Mouse (Mus musculus) hindbrain, embryonic 10.5 days (tissue): ENCODE results near the gene Fxr2. TPM values are rescaled to one million over a fixed set of nuclear protein-coding genes. Genes with fewer than 3 reads are reported as not detected.
"Not testable (repeated sequence)": the region's sequence is repeated elsewhere in the genome, so short reads cannot be mapped to it uniquely, and the experiment has no call there.

ENCODE experiments used
- DNase-seq: peaks from one replicate; pipeline ENCODE4 v3.0.0-alpha.2; 2017; ENCODE audit warnings: low spot score
- H3K27ac ChIP-seq: fragments of 300-500 bp; sonication (generic); 2 replicates; pipeline ENCODE4 v1.5.1; 2016; ENCODE audit warnings: mild to moderate bottlenecking, moderate library complexity
- H3K27me3 ChIP-seq: fragments of 300-500 bp; sonication (generic); 2 replicates; pipeline ENCODE4 v1.6.1; 2016; ENCODE audit warnings: mild to moderate bottlenecking; ENCODE audit not compliant: poor library complexity, insufficient read depth, severe bottlenecking
- H3K36me3 ChIP-seq: fragments of 300-500 bp; sonication (generic); 2 replicates; pipeline ENCODE4 v1.6.1; 2016; ENCODE audit warnings: mild to moderate bottlenecking, moderate library complexity
- H3K4me1 ChIP-seq: fragments of 300-500 bp; sonication (generic); replicated peaks from 2 replicates; pipeline ENCODE4 v1.6.1; 2016; ENCODE audit warnings: mild to moderate bottlenecking
- H3K4me3 ChIP-seq: fragments of 300-500 bp; sonication (generic); 2 replicates; pipeline ENCODE4 v1.5.1; 2016; ENCODE audit warnings: mild to moderate bottlenecking, moderate library complexity
- H3K9me3 ChIP-seq: fragments of 300-500 bp; sonication (generic); 2 replicates; pipeline ENCODE4 v1.6.1; 2016; ENCODE audit warnings: mild to moderate bottlenecking, moderate library complexity
- WGBS: fragments of 180-500 bp; shearing (Covaris S2); methylation state at CpG from one replicate; pipeline ENCODE4 v1.1.7; 2016; 5-methylcytosine and 5-hydroxymethylcytosine counted together
- microRNA counts: library from miRNA; unstranded; fragments of <30 nt; microRNA quantifications from one replicate; lab custom pipeline; 2017
- polyA plus RNA-seq: library from polyadenylated mRNA; unstranded; fragments of >200 nt; fragmentation: Nextera tagmentation; extraction: Ambion mirVana; gene quantifications from 2 replicates; pipeline ENCODE4 v1.2.1, GENCODE M21; 2016

Fxr2 gene
- polyA plus RNA-seq, 1 experiment from 2014 or later = 47.4 TPM

GRCm38 (mm10) chr11:69695361-69696181, 62.8 kb downstream of the Fxr2 start, which contains the start of the genes Tnfsf12 and Tnfsfm13:
Gene Tnfsf12, minus strand, starts transcription at chr11:69695849.
Gene Tnfsfm13, minus strand, starts transcription at chr11:69696098.
- H3K27ac ChIP-seq = peak within 1 kb of the TSS; percentile 89
- no peaks in the 10 kb centered on the region for H3K9me3 ChIP-seq
- H3K27me3 ChIP-seq = 0 out of 2 replicates have a peak, but pooled peaks cover 9% of the 10 kb centered on the region
- H3K4me3 ChIP-seq = peak within 1 kb of the TSS; percentile 59
- peak; percentile 60 for DNase-seq
- peaks cover 18% of the 10 kb centered on the region for H3K4me1 ChIP-seq
- H3K36me3 ChIP-seq = no peaks in the 10 kb centered on the region
- 1% methylated on average over 40 of the region's 41 CpGs for WGBS

GRCm38 (mm10) chr11:69697396-69697795, 64.6 kb downstream of the Fxr2 start:
- 0 out of 2 replicates have a peak, but pooled peaks cover 9% of the 10 kb centered on the region for H3K27me3 ChIP-seq
- 89% methylated on average over 3 of the region's 3 CpGs for WGBS
- H3K9me3 ChIP-seq = no peaks in the 10 kb centered on the region

GRCm38 (mm10) chr11:69698574-69698973, 65.8 kb downstream of the Fxr2 start:
- DNase-seq = no peak
- 0 out of 2 replicates have a peak, but pooled peaks cover 9% of the 10 kb centered on the region for H3K27me3 ChIP-seq
- 73% methylated on average over 5 of the region's 5 CpGs for whole genome bisulfite sequencing
- H3K36me3 ChIP-seq = no peaks in the 10 kb centered on the region
- H3K27ac ChIP-seq = no peak overlapping the region
- H3K4me1 ChIP-seq = peaks cover 13% of the 10 kb centered on the region
- no peak overlapping the region for H3K4me3 ChIP-seq
- no peaks in the 10 kb centered on the region for H3K9me3 ChIP-seq

More at GRCm38 (mm10) chr11:69697396-69697795, 64.6 kb downstream of the Fxr2 start:
- Histone ChIP-seq H3K4me3 (no peak overlapping the region), H3K4me1 (peaks cover 18% of the 10 kb centered on the region), H3K27ac (no peak overlapping the region), H3K36me3 (no peaks in the 10 kb centered on the region)
- no peak for DNase-seq

- Histone ChIP-seq H3K4me1 (peaks cover 13% of the 10 kb centered on the region), H3K9me3 (no peaks in the 10 kb centered on the region), H3K36me3 (no peaks in the 10 kb centered on the region), H3K27ac (no peak overlapping the region), H3K4me3 (no peak overlapping the region), H3K27me3 (0 out of 2 replicates have a peak, but pooled peaks cover 9% of the 10 kb centered on the region)
- 75% methylated on average over 1 of the region's 1 CpGs for WGBS
- DNase-seq = no peak
Measured at GRCm38 (mm10) chr11:69699595-69699994, 66.8 kb downstream of the Fxr2 start.

- H3K27me3 ChIP-seq, H3K4me1 ChIP-seq, H3K9me3 ChIP-seq, H3K4me3 ChIP-seq, H3K27ac ChIP-seq, DNase-seq, H3K36me3 ChIP-seq: not testable (repeated sequence)
- 92% methylated on average over 10 of the region's 10 CpGs for WGBS
Measured at GRCm38 (mm10) chr11:69702886-69703285, 70.1 kb downstream of the Fxr2 start.

MicroRNAs encoded within 50 kb of the gene (microRNA counts, 519-probe panel; counts per million panel counts)
- 1,255 counts per million, percentile 77 among the panel's probes with 10 or more counts for microRNA mmu-miR-1934 (lab: Ali Mortazavi, UCI)
- microRNA mmu-miR-467f (lab: Ali Mortazavi, UCI) = 1,255 counts per million, percentile 77 among the panel's probes with 10 or more counts

Other genes with a start within 250 kb of the Fxr2 start
- 148 and 159 TPM in 2 replicates for gene Naa38, start 237.5 kb upstream of the Fxr2 start, polyA plus RNA-seq
- gene Cyb5d1, start 237.4 kb upstream of the Fxr2 start, polyA plus RNA-seq = 47.2 and 51.7 TPM in 2 replicates
- 22.1 and 22.2 TPM in 2 replicates for gene Tmem88, start 234.8 kb upstream of the Fxr2 start, polyA plus RNA-seq
- 37.9 and 43.4 TPM in 2 replicates for gene Kdm6b, start 219.3 kb upstream of the Fxr2 start, polyA plus RNA-seq
- gene Dnah2, start 83.9 kb upstream of the Fxr2 start, polyA plus RNA-seq = 2.0 and 2.6 TPM in 2 replicates
- gene Efnb3, start 72.8 kb upstream of the Fxr2 start, polyA plus RNA-seq = 61.9 and 67.2 TPM in 2 replicates
- gene Wrap53, start 52.7 kb upstream of the Fxr2 start, polyA plus RNA-seq = 40.6 and 41.4 TPM in 2 replicates
- 166 and 173 TPM in 2 replicates for gene Trp53, start 52.6 kb upstream of the Fxr2 start, polyA plus RNA-seq
- 7.5 and 7.8 TPM in 2 replicates for gene Atp1b2, start 27.0 kb upstream of the Fxr2 start, polyA plus RNA-seq
- gene Shbg, start 15.1 kb upstream of the Fxr2 start, polyA plus RNA-seq = not detected in 2 replicates
- gene Sat2, start 11.0 kb upstream of the Fxr2 start, polyA plus RNA-seq = 15.4 and 24.5 TPM in 2 replicates
- 0.37 TPM in 1 of 2 replicates, not detected in the other for gene Sox15, start 22.3 kb downstream of the Fxr2 start, polyA plus RNA-seq
- 80.6 and 88.3 TPM in 2 replicates for gene Mpdu1, start 29.7 kb downstream of the Fxr2 start, polyA plus RNA-seq
- 7.2 and 8.7 TPM in 2 replicates for gene Cd68, start 33.2 kb downstream of the Fxr2 start, polyA plus RNA-seq
- gene Eif4a1, start 39.4 kb downstream of the Fxr2 start, polyA plus RNA-seq = 740 and 935 TPM in 2 replicates
- 116 and 122 TPM in 2 replicates for gene Senp3, start 49.1 kb downstream of the Fxr2 start, polyA plus RNA-seq
- gene Tnfsf13, start 52.8 kb downstream of the Fxr2 start, polyA plus RNA-seq = 0.14 and 0.30 TPM in 2 replicates
- gene Tnfsf12, start 62.9 kb downstream of the Fxr2 start, polyA plus RNA-seq = 2.2 and 2.3 TPM in 2 replicates
- gene Tnfsfm13, start 63.1 kb downstream of the Fxr2 start, polyA plus RNA-seq = 0.82 and 0.85 TPM in 2 replicates
- 31.1 and 37.9 TPM in 2 replicates for gene Polr2a, start 125.6 kb downstream of the Fxr2 start, polyA plus RNA-seq
- 0.50 TPM in 1 of 2 replicates, not detected in the other for gene Slc35g3, start 129.0 kb downstream of the Fxr2 start, polyA plus RNA-seq
- gene Zbtb4, start 132.9 kb downstream of the Fxr2 start, polyA plus RNA-seq = 0.80 and 1.2 TPM in 2 replicates
- 1.6 and 2.2 TPM in 2 replicates for gene Chrnb1, start 163.0 kb downstream of the Fxr2 start, polyA plus RNA-seq
- 0.76 and 1.8 TPM in 2 replicates for gene Fgf11, start 168.9 kb downstream of the Fxr2 start, polyA plus RNA-seq
- gene Tmem102, start 172.6 kb downstream of the Fxr2 start, polyA plus RNA-seq = 1.3 and 1.5 TPM in 2 replicates
- gene Gm39566, start 182.3 kb downstream of the Fxr2 start, polyA plus RNA-seq = not detected in 2 replicates
- gene Spem2, start 185.5 kb downstream of the Fxr2 start, polyA plus RNA-seq = not detected in 2 replicates
- 0.34 TPM in 1 of 2 replicates, not detected in the other for gene Spem1, start 189.2 kb downstream of the Fxr2 start, polyA plus RNA-seq
- gene Nlgn2, start 204.8 kb downstream of the Fxr2 start, polyA plus RNA-seq = 5.8 and 9.1 TPM in 2 replicates
- gene Tmem256, start 205.5 kb downstream of the Fxr2 start, polyA plus RNA-seq = 312 and 362 TPM in 2 replicates
- 85.3 and 88.7 TPM in 2 replicates for gene Plscr3, start 213.4 kb downstream of the Fxr2 start, polyA plus RNA-seq
- gene Tnk1, start 225.7 kb downstream of the Fxr2 start, polyA plus RNA-seq = 0.77 and 1.7 TPM in 2 replicates
- gene Tmem95, start 245.0 kb downstream of the Fxr2 start, polyA plus RNA-seq = not detected in 2 replicates
- gene Kctd11, start 248.4 kb downstream of the Fxr2 start, polyA plus RNA-seq = 5.2 and 6.8 TPM in 2 replicates